Mouse (Mus musculus) layer of hippocampus, adult 11-12 months (tissue): ENCODE results near the gene Ube2j1.

Experiments
- DNase-seq: peaks from one replicate; pipeline ENCODE4 v3.0.0; 2022; ENCODE audit warnings: low spot score

Ube2j1 gene

GRCm38 (mm10) chr4:33012484-33012883, 18.7 kb upstream of the Ube2j1 start:
- DNase-seq, result no peak

- peak; percentile 95 for DNase-seq
These were observed 12.7 kb upstream of the Ube2j1 start for GRCm38 (mm10) chr4:33018361-33018999.

- no peak for DNase-seq
These were observed 6.8 kb upstream of the Ube2j1 start for GRCm38 (mm10) chr4:33024420-33024819.

DNA sequence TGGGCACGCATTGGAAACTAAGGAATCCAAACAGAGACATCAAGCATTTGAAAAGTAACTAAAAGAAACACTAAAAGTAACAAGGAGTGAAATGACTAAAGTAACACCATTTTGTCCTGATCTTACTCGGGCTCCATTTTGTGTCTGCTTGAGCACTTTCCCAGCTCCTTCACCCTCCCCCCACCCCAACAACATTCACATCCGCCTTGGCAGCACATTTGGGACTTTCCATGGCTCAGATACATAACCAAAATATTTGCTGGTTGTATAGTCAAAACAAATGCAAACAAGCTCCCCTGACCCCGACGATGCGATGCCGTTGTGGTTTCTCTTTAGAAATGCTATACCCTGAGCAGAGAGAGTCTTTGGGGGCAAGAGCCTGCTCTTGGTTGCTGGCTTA, 2.1 kb upstream of the Ube2j1 start:
- no peak for DNase-seq

DNA sequence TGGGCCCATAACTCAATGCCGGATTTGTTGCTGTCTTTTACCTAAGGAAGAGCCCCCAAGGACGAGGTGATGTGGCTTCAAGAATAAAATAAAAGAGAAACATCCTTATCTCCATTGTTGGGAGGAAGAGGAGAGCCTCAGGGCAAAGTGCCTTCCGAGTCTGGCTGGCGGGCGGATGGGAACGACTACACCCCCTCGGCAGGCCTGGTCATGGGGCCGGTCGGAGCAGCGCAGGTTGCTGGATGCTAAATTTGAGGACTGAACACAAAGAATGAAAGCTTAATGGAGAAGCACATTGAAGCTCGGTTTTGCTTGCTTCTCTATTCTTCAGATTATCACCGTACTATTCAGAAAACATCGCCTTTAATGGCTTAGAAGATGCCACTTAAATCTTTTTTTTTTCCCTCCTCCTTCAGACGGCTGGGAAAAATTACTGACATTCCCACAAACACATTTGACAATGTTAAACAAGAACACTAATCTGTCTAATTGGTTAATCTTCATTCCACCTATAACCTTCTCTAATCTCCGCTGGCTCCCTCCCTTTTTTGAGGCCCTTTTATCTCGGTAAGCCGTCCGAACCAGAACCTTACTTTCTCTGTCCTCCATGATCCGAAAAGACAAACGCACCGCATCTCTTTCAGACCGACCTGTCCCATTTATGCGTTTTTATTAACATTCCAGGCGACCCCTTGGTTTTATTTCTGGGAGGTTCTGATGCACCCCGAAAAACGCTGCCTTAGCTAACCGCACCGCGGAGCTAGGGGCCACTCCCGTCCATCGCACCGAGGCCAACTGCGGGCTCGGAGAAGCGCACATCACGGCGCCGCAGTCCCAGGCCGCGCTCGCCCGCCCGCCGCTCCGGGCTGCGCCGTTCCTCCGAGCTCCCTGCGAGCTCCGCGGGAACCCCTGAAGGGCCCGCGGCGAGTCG, 687 bp upstream of the Ube2j1 start:
- peak; percentile 29 for DNase-seq

DNA sequence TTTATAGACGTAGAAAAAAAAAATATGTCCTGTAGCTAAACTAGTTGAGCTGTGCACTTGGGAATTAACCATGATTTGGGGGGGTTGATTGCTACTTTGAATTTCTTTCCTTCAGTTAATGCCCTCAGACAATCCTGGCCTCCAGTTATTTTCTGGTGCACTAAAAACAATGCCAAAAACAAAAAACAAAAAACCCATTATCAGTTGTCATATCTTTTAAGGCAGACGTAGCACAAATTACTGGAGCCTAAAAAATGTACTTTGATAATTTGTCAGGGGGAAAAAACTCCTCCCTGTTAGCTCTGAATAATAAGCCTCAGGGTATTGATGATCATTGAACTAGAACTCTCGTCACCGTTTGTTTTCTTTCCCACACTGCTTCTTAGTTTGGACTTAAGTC, 829 bp downstream of the Ube2j1 start:
- no peak for DNase-seq

DNA sequence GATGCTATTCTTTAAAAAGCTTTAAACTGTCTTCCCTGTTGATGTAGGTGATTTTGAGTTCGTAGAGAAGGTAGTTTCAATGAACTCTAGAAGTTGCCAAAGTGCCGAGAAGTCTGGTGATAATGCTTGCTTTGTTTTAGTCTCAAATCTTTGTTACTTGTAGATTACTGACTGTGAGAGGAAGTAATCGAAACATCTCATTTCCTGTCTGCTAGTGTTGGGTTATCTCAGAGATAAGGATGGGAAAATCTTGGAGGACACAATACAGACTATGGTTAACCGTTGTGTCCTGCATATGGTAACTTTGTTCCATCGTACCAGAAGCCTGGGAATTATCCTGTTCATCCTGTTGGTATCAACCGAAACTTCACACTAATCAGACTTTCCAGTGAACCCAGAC, 2.3 kb downstream of the Ube2j1 start:
- DNase-seq, result no peak

GRCm38 (mm10) chr4:33039826-33040225, 8.6 kb downstream of the Ube2j1 start:
- DNase-seq, result no peak

DNA sequence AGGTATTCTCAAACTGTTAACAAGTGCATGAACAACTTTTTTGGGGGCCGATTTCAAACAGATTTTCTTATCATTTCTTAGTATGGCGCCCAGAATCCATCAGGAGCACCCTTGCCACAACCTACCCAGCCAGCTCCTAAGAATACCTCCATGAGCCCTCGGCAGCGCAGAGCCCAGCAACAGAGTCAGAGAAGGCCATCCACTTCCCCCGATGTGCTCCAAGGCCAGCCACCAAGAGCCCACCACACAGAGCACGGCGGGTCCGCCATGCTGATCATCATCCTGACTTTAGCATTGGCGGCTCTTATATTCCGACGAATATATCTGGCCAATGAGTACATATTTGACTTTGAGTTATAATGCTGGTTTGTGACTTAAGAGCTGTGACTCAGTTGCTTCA, 18.4 kb downstream of the Ube2j1 start:
- no peak for DNase-seq

- DNase-seq, result peak; percentile 58
These were observed 20.8 kb downstream of the Ube2j1 start for GRCm38 (mm10) chr4:33052055-33052454.

- no peak for DNase-seq
These were observed 21.4 kb downstream of the Ube2j1 start for GRCm38 (mm10) chr4:33052650-33053049.

DNA sequence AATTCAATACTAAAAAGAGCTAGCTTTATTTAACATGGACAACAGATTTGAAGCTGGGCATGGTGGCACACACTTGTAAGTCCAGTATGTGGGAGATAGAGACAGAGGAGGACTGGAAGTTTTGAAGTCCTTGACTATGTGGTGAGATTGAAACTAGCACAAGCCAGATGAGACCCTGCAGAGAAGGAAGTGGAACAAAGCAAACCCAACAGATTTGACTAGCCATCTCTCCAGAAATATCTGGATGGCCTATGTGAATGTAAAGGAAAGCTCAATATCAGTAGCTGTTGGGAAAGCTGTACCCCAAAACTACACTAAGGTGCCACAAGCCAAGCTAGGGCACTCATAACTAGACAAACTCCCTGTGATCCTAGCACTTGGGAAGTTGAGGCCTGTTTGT, 23.2 kb downstream of the Ube2j1 start:
- DNase-seq, result no peak

GRCm38 (mm10) chr4:33056317-33056716, 25.1 kb downstream of the Ube2j1 start:
- no peak for DNase-seq

DNA sequence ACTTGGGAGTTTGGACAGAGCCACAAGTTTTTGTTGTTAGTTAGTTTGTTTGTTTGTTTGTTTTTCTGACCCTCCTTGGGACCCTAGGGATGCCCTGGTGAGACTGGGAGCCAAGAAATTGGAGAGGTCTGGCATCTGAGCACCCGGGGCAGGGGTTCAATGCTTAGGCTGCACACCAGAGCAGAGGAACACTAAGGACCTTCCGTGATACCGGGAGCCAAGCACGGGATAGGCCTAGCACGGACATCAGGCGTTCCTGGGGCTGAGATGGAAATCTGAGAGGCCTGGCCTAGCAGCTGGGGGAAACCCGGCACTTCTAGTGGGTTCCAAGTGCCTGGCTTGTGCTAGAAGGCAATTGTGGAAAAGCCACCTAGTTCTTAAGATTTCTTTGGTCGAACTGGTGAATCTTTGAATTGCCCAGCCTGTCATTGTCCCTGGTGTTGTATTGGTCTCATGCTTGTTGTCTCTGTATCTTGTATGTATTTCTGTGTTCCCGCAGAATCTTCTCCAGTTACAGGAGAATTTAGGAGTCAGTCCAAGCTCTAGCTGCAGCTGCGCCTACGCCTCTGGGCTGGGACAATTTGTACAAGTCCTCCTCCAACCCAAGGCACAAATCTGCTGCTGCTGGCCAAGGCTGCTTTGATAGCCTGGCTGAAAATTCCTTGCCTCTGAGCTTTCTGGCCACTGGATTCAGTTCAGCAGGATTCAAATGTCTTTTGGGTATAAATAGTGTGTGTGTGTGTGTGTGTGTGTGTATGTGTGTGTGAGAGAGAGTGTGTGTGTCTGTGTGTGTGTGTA, 26.9 kb downstream of the Ube2j1 start:
- DNase-seq, result peak; percentile 64

GRCm38 (mm10) chr4:33061158-33061557, 29.9 kb downstream of the Ube2j1 start:
- DNase-seq, result no peak

- DNase-seq, result no peak
These were observed 31.8 kb downstream of the Ube2j1 start, which contains the start of gene Gabrr2 for GRCm38 (mm10) chr4:33062981-33063380. Gene Gabrr2 (plus strand): TSS chr4:33062999.

- no peak for DNase-seq
These were observed 33.8 kb downstream of the Ube2j1 start for GRCm38 (mm10) chr4:33064986-33065385.

- DNase-seq, result no peak
These were observed 35.2 kb downstream of the Ube2j1 start for GRCm38 (mm10) chr4:33066223-33066960.

GRCm38 (mm10) chr4:33067331-33067730, 36.1 kb downstream of the Ube2j1 start:
- no peak for DNase-seq

DNA sequence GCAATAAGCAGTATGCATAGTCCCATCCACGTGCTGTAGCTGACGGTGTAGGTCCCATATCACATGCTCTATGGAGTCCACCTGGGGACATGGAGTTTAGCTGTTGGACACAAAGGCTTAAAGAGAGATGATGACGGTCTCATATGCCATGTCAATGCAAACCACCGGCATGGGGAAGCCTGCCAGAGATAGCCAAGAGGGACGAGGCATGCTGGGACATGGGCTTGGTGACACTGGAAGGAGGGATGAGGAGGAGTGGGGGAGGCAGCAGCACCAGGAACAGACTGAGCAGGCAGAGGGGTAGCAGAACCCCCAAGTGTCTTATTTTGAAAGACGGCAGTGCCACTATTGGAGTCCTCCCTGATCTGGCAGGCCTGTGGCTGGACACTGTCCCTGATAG, 36.6 kb downstream of the Ube2j1 start:
- no peak for DNase-seq

DNA sequence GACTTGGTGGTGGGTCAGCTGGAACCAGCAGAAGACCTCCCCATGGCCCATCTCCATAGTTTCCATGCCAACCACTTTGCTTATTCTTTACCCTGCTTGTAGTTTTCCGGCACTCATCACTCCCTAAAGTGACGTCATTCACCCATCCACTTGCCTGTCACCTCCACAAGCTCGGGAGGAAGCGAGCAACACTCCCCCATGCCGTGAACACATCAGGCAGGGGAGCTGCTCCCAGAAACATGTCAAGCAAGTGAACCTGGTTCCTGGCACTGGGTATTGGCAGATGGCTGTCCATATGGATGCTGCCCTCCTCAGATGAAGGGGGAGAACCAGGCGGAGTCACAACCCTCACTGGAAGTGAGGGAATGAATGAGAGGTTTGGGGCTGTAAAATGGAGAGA, 37.7 kb downstream of the Ube2j1 start:
- peak; percentile 52 for DNase-seq

DNA sequence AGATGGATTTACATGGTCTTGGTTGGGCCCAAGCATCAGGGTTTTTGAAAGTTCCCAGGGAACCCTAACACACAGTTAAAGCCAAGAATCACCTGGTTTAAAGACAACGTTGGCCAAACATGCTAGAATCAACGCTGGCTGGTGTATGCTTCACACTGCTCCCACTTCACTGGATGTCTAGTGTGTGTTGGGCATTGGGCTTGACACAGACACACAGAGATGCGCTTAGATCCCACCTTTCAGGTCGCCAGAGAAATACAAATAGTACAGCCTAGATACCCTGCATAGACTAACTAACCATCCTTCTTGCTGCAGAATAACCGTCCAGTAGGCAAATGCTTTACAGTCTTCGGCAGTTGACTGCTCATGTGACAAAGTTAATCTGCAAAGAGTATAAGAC, 39.1 kb downstream of the Ube2j1 start:
- no peak for DNase-seq
